Mouse (Mus musculus): ENCODE results near the gene Prss56.

GRCm38 (mm10) chr1:87203779-87204178, 20.7 kb downstream of the Prss56 start:
- no peak for TF ChIP-seq POLR2A (IDR thresholded peaks at IDR 0.05; ENCODE audit: insufficient read depth, low read length)
- no peak for TF ChIP-seq CTCF (IDR thresholded peaks at IDR 0.05; ENCODE audit: low read depth, low read length)
